In the genomic region with DNA sequence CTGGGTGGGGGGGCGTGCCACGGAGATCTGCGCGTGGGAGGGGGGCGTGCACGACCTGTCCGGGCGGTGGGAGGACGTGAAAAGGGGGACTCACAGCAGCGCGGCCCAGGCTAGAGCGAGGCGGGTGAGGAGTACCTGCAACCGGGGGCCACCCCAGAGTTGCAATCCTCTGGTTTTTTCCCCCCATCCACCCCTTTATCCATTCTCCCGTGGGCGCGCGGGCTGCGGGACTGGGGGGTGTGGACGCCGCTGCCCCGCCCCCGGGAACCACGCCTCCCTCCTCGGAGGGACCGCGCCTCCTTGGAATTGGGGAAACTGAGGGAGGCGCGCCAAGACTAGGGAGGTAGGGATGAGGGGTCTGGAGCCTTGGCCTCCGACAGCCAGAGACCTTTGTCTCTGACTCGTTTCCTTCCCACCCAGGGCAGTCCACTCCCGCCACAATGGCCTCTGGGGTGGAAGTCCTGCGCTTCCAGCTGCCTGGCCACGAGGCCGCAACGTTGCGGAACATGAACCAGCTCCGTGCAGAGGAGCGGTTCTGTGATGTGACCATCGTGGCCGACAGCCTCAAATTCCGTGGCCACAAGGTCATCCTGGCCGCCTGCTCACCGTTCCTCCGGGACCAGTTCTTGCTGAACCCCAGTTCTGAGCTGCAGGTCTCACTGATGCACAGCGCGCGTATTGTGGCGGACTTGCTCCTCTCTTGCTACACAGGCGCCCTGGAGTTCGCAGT, we compare ENCODE assay signal across 1 mouse cellular context.
TF ChIP-seq lines count a peak whose summit lies in the region.

No protein-coding gene starts in this region.

TF ChIP-seq in MEL, 35 proteins besides CTCF, POLR2A, EP300 and RAD21 (continued from another document):
- TF ChIP-seq MXI1 (IDR thresholded peaks at IDR 0.05; ENCODE audit: low read depth, low read length) (peak; percentile 27; the same call in 1 of the 2 replicates), SIN3A (IDR thresholded peaks at IDR 0.05; ENCODE audit: low read length) (peak; percentile 22; the same call in 1 of the 2 replicates), NELFE (IDR thresholded peaks at IDR 0.05; ENCODE audit: low read depth, low read length) (peak; percentile 39)
